20 mouse cellular contexts compared by ENCODE assay signal in genomic region chr12:105561007-105561534, GRCm38 (mm10). TPM values are rescaled to one million over a fixed set of nuclear protein-coding genes. Genes with fewer than 3 reads are reported as not detected.
A peak's percentile ranks its signal among the peaks of the same experiment; 100 is the strongest.
DNase-seq lines count a peak whose midpoint lies in the region; ATAC-seq and TF ChIP-seq lines count a peak whose summit lies in the region.
"Had no signal": no experiment of that assay in that cellular context is flagged by ENCODE, and none has a peak within 500 bp of the region (broad histone marks: within the 10 kb centered on the region; RNA-seq: fewer than 3 reads in every experiment).

No protein-coding gene starts in this region.

- no peak for DNase-seq in hindbrain, postnatal 0 days (ENCODE audit: low spot score)
- DNase-seq in lung, postnatal 0 days (ENCODE audit: low spot score): no peak
- no peak for DNase-seq in embryonic facial prominence, embryonic 10.5 days (ENCODE audit: low spot score)
- no peak for DNase-seq in layer of hippocampus, adult 2 months (ENCODE audit: low spot score in 2 of 2)
- DNase-seq in Muller cell, postnatal 12 days (ENCODE audit: inconsistent ontology term): no peak
- DNase-seq: cerebellum, postnatal 25 days; gastrocnemius, adult 2 months; heart, postnatal 14 days; kidney, postnatal 10 days; lung, postnatal 4 days; spleen, adult 18-20 months; thymus, postnatal 4 days had no signal

- no peak overlapping the region for H3K4me3 ChIP-seq in hindbrain, postnatal 0 days (ENCODE audit: low read length)
- H3K4me3 ChIP-seq in hindbrain, embryonic 13.5 days: no peak overlapping the region
- no peak overlapping the region for H3K4me3 ChIP-seq in lung, embryonic 16.5 days (ENCODE audit: low read length)
- H3K4me3 ChIP-seq in lung, postnatal 0 days (ENCODE audit: low read depth, low read length): no peak overlapping the region
- H3K4me3 ChIP-seq in embryonic facial prominence, embryonic 10.5 days: no peak overlapping the region
- no peak overlapping the region for H3K4me3 ChIP-seq in small intestine, adult 2 months (ENCODE audit: low read depth, low read length)
- no peak overlapping the region for H3K4me3 ChIP-seq in layer of hippocampus, adult 2 months
- H3K4me3 ChIP-seq: embryonic facial prominence, embryonic 12.5 days; gastrocnemius, adult 2 months; midbrain, embryonic 13.5 days had no signal

- no peak overlapping the region for H3K4me2 ChIP-seq in hindbrain, postnatal 0 days (ENCODE audit: low read depth, low read length)
- H3K4me2 ChIP-seq in hindbrain, embryonic 13.5 days: no peak overlapping the region
- H3K4me2 ChIP-seq in lung, embryonic 16.5 days (ENCODE audit: low read depth, low read length): no peak overlapping the region
- H3K4me2 ChIP-seq in lung, postnatal 0 days (replicated peaks; ENCODE audit: low read depth, low read length): no peak overlapping the region
- H3K4me2 ChIP-seq: embryonic facial prominence, embryonic 12.5 days; midbrain, embryonic 13.5 days had no signal

- 0 out of 2 replicates have a peak, but pooled peaks cover 3% of the 10 kb centered on the region for H3K27me3 ChIP-seq in hindbrain, postnatal 0 days (ENCODE audit: insufficient read depth, low read length)
- peaks cover 54% of the 10 kb centered on the region for H3K27me3 ChIP-seq in hindbrain, embryonic 13.5 days
- peaks cover 20% of the 10 kb centered on the region for H3K27me3 ChIP-seq in lung, embryonic 16.5 days (ENCODE audit: control insufficient read depth, insufficient read depth, low read depth, low read length)
- H3K27me3 ChIP-seq in lung, postnatal 0 days (replicated peaks; ENCODE audit: insufficient read depth, low read length): peaks cover 17% of the 10 kb centered on the region; the same call in 1 of the 2 replicates
- peaks cover 62% of the 10 kb centered on the region for H3K27me3 ChIP-seq in embryonic facial prominence, embryonic 10.5 days (replicated peaks; ENCODE audit: low read depth, poor library complexity, severe bottlenecking)
- H3K27me3 ChIP-seq in small intestine, adult 2 months (ENCODE audit: control insufficient read depth, insufficient read depth, low read length): peaks cover 10% of the 10 kb centered on the region

- peak; percentile 56; the same call in 1 of the 2 replicates for ATAC-seq in hindbrain, postnatal 0 days
- ATAC-seq in hindbrain, embryonic 13.5 days (ENCODE audit: low FRiP score): no peak
- 0 out of 2 replicates have a peak, but pooled peaks have one; percentile 20 for ATAC-seq in lung, embryonic 16.5 days (ENCODE audit: low read depth)
- no peak for ATAC-seq in lung, postnatal 0 days
- ATAC-seq: CD4-positive, CD25-positive, alpha-beta regulatory T cell, adult 4 months; midbrain, embryonic 13.5 days had no signal

- H3K36me3 ChIP-seq in hindbrain, postnatal 0 days (ENCODE audit: insufficient read depth, low read length): no peaks in the 10 kb centered on the region
- H3K36me3 ChIP-seq in hindbrain, embryonic 13.5 days: no peaks in the 10 kb centered on the region
- no peaks in the 10 kb centered on the region for H3K36me3 ChIP-seq in lung, embryonic 16.5 days (ENCODE audit: control insufficient read depth, insufficient read depth, low read length)
- no peaks in the 10 kb centered on the region for H3K36me3 ChIP-seq in lung, postnatal 0 days (ENCODE audit: insufficient read depth, low read length)
- H3K36me3 ChIP-seq in embryonic facial prominence, embryonic 10.5 days (replicated peaks): no peaks in the 10 kb centered on the region
- H3K36me3 ChIP-seq in small intestine, adult 2 months (ENCODE audit: control insufficient read depth, insufficient read depth, low read length): no peaks in the 10 kb centered on the region
- H3K36me3 ChIP-seq: embryonic facial prominence, embryonic 12.5 days; midbrain, embryonic 13.5 days had no signal

- TF ChIP-seq EP300 in lung, postnatal 0 days (IDR thresholded peaks at IDR 0.05): no peak

- no peak for TF ChIP-seq CTCF in hindbrain, postnatal 0 days (IDR thresholded peaks at IDR 0.05; ENCODE audit: low read depth)
- no peak for TF ChIP-seq CTCF in lung, postnatal 0 days (IDR thresholded peaks at IDR 0.05)
- no peak for TF ChIP-seq CTCF in small intestine, adult 2 months (IDR thresholded peaks at IDR 0.05; ENCODE audit: extremely low read depth, insufficient read length, insufficient replicate concordance, low read depth, low read length)
- TF ChIP-seq CTCF in layer of hippocampus, adult 2 months (conservative IDR thresholded peaks at IDR 0.05): no peak

- H3K9ac ChIP-seq in hindbrain, postnatal 0 days (replicated peaks; ENCODE audit: low read length): no peak overlapping the region
- H3K9ac ChIP-seq in hindbrain, embryonic 13.5 days: no peak overlapping the region
- no peak overlapping the region for H3K9ac ChIP-seq in lung, embryonic 16.5 days (ENCODE audit: low read length)
- H3K9ac ChIP-seq in lung, postnatal 0 days (replicated peaks; ENCODE audit: low read depth): no peak overlapping the region
- H3K9ac ChIP-seq: embryonic facial prominence, embryonic 12.5 days; midbrain, embryonic 13.5 days had no signal

- no peak for TF ChIP-seq POLR2A in small intestine, adult 2 months (IDR thresholded peaks at IDR 0.05; ENCODE audit: low read depth, low read length)

- WGBS in hindbrain, postnatal 0 days: 39% methylated on average over 8 of the region's 8 CpGs
- WGBS in hindbrain, embryonic 13.5 days: 60% methylated on average over 8 of the region's 8 CpGs
- WGBS in lung, embryonic 16.5 days: 45% methylated on average over 8 of the region's 8 CpGs
- WGBS in lung, postnatal 0 days: 44% methylated on average over 8 of the region's 8 CpGs
- WGBS in embryonic facial prominence, embryonic 10.5 days: 53% methylated on average over 8 of the region's 8 CpGs
- 53% methylated on average over 8 of the region's 8 CpGs for WGBS in small intestine, adult 2 months

- H3K9me3 ChIP-seq in hindbrain, postnatal 0 days (ENCODE audit: low read length): no peaks in the 10 kb centered on the region
- no peaks in the 10 kb centered on the region for H3K9me3 ChIP-seq in hindbrain, embryonic 13.5 days
- H3K9me3 ChIP-seq in lung, embryonic 16.5 days (ENCODE audit: control insufficient read depth, low read length): no peaks in the 10 kb centered on the region
- H3K9me3 ChIP-seq in lung, postnatal 0 days (ENCODE audit: low read length): no peaks in the 10 kb centered on the region
- H3K9me3 ChIP-seq in embryonic facial prominence, embryonic 10.5 days: no peaks in the 10 kb centered on the region
- H3K9me3 ChIP-seq: midbrain, embryonic 13.5 days had no signal

- H3K27ac ChIP-seq in hindbrain, postnatal 0 days: no peak overlapping the region; the same call in 1 of the 2 replicates
- no peak overlapping the region for H3K27ac ChIP-seq in hindbrain, embryonic 13.5 days
- no peak overlapping the region for H3K27ac ChIP-seq in lung, embryonic 16.5 days (ENCODE audit: low read length)
- H3K27ac ChIP-seq in lung, postnatal 0 days (ENCODE audit: low read length): no peak overlapping the region
- H3K27ac ChIP-seq in embryonic facial prominence, embryonic 10.5 days (replicated peaks): 0 out of 2 replicates have a peak overlapping the region, but pooled peaks have one; percentile 6
- H3K27ac ChIP-seq in small intestine, adult 2 months (ENCODE audit: insufficient read depth, low read depth, low read length): peak overlapping the region; percentile 81
- no peak overlapping the region for H3K27ac ChIP-seq in layer of hippocampus, adult 2 months
- H3K27ac ChIP-seq: embryonic facial prominence, embryonic 12.5 days; gastrocnemius, adult 2 months; midbrain, embryonic 13.5 days had no signal

- H3K4me1 ChIP-seq in hindbrain, postnatal 0 days (ENCODE audit: insufficient read depth, low read length): no peaks in the 10 kb centered on the region; the same call in none of the 2 replicates
- H3K4me1 ChIP-seq in hindbrain, embryonic 13.5 days (replicated peaks): peaks cover 24% of the 10 kb centered on the region
- H3K4me1 ChIP-seq in lung, embryonic 16.5 days (replicated peaks; ENCODE audit: control insufficient read depth, insufficient read depth, low read length): peaks cover 22% of the 10 kb centered on the region
- no peaks in the 10 kb centered on the region for H3K4me1 ChIP-seq in lung, postnatal 0 days (ENCODE audit: insufficient read depth, low read depth, low read length)
- H3K4me1 ChIP-seq in embryonic facial prominence, embryonic 10.5 days: peaks cover 44% of the 10 kb centered on the region
- 0 out of 2 replicates have a peak, but pooled peaks cover 2% of the 10 kb centered on the region for H3K4me1 ChIP-seq in small intestine, adult 2 months (ENCODE audit: control insufficient read depth, insufficient read depth, insufficient read length, low read length)

RNA-seq across cellular contexts. Expression of gene Bdkrb2, which starts 2.0 kb away (rescaled TPM):
- total RNA-seq in hindbrain, postnatal 0 days (2014; rRNA removed): 2.6 and 3.7 TPM in 2 replicates
- 0.90 and 0.98 TPM in 2 replicates for polyA plus RNA-seq in hindbrain, postnatal 0 days (2015; fragmentation: Nextera tagmentation; extraction: Ambion mirVana)
- 1.6 and 1.7 TPM in 2 replicates for polyA plus RNA-seq in hindbrain, embryonic 13.5 days (2015; fragmentation: Nextera tagmentation; extraction: Ambion mirVana)
- polyA plus RNA-seq in lung, embryonic 16.5 days (2015; fragmentation: Nextera tagmentation; extraction: Ambion mirVana): 1.3 and 1.6 TPM in 2 replicates
- polyA plus RNA-seq in lung, postnatal 0 days (2015; fragmentation: Nextera tagmentation; extraction: Ambion mirVana): 2.1 and 2.5 TPM in 2 replicates
- 0.53 and 0.82 TPM in 2 replicates for polyA plus RNA-seq in embryonic facial prominence, embryonic 10.5 days (2016; fragmentation: Nextera tagmentation; extraction: Ambion mirVana)
- 3.1 and 8.3 TPM in 2 replicates for polyA plus RNA-seq in small intestine, adult 2 months (2012; rRNA removed)
- total RNA-seq in layer of hippocampus, adult 2 months (2021): under 1 TPM; 0.28 to 0.69 TPM
- polyA plus RNA-seq: CD4-positive, CD25-positive, alpha-beta regulatory T cell, adult 4 months had no signal

RNA-seq across cellular contexts. Expression of gene Bdkrb1, which starts 41.8 kb away (rescaled TPM):
- total RNA-seq in hindbrain, postnatal 0 days (2014; rRNA removed): 0.63 TPM in 1 of 2 replicates, not detected in the other
- polyA plus RNA-seq in hindbrain, postnatal 0 days (2015; fragmentation: Nextera tagmentation; extraction: Ambion mirVana): 0.18 TPM in 1 of 2 replicates, not detected in the other
- polyA plus RNA-seq in hindbrain, embryonic 13.5 days (2015; fragmentation: Nextera tagmentation; extraction: Ambion mirVana): 0.25 TPM in 1 of 2 replicates, not detected in the other
- polyA plus RNA-seq in lung, embryonic 16.5 days (2015; fragmentation: Nextera tagmentation; extraction: Ambion mirVana): not detected in 2 replicates
- 0.26 and 0.37 TPM in 2 replicates for polyA plus RNA-seq in lung, postnatal 0 days (2015; fragmentation: Nextera tagmentation; extraction: Ambion mirVana)
- polyA plus RNA-seq in embryonic facial prominence, embryonic 10.5 days (2016; fragmentation: Nextera tagmentation; extraction: Ambion mirVana): 0.11 and 0.15 TPM in 2 replicates
- 0.20 and 0.67 TPM in 2 replicates for polyA plus RNA-seq in small intestine, adult 2 months (2012; rRNA removed)
- not detected for total RNA-seq in layer of hippocampus, adult 2 months (2021)
- total RNA-seq: adrenal gland, postnatal 4 days; heart, adult 8-10 months; heart, postnatal 14 days had no signal
- polyA plus RNA-seq: embryonic facial prominence, embryonic 12.5 days had no signal

Comparison
In these comparisons a context has a peak if more than half of its experiments do, and no peak if none do; other contexts are left out.
1. ATAC-seq: peak in hindbrain, postnatal 0 days (single experiment) and lung, embryonic 16.5 days (single experiment); none in hindbrain, embryonic 13.5 days (single experiment) and lung, postnatal 0 days (single experiment).
2. H3K27ac ChIP-seq: peak in embryonic facial prominence, embryonic 10.5 days (single experiment) and small intestine, adult 2 months (single experiment); none in hindbrain, postnatal 0 days (single experiment), hindbrain, embryonic 13.5 days (single experiment), lung, embryonic 16.5 days (single experiment), lung, postnatal 0 days (single experiment) and layer of hippocampus, adult 2 months (single experiment).